Mouse (Mus musculus): ENCODE data around the gene Xrra1.

- TF ChIP-seq CTCF (IDR thresholded peaks at IDR 0.05; ENCODE audit: borderline replicate concordance, insufficient read depth, low read length), result no peak
- no peak for TF ChIP-seq POLR2A (IDR thresholded peaks at IDR 0.05; ENCODE audit: low read depth, low read length)
Observed at GRCm38 (mm10) chr7:99915511-99915910, 56.6 kb downstream of the Xrra1 start.
